In the genomic region with DNA sequence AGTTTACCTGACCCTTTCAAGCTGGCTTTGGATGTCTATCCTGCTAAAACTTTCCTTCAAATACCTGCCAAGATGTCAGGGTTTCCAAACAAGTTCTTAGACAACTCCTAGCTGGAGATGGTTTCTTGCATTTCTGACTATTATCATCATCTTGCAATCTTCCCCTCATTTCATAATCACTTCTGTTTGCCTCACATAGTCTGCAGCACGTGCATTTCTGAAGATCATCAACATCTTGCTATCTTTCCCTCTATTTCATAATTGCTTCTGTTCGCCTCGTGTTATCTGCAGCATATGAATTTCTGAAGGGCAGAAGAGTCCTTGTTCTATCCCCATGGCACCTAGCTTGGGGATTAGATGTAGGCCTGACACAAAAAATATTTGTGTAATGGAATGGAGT, we compare ENCODE assay signal across 32 mouse cellular contexts. TPM values are rescaled to one million over a fixed set of nuclear protein-coding genes. Genes with fewer than 3 reads are reported as not detected.
DNase-seq lines count a peak whose midpoint lies in the region; ATAC-seq and TF ChIP-seq lines count a peak whose summit lies in the region.
"Had no signal": no experiment of that assay in that cellular context is flagged by ENCODE, and none has a peak within 500 bp of the region (broad histone marks: within the 10 kb centered on the region; RNA-seq: fewer than 3 reads in every experiment).

No protein-coding gene starts in this region.

- peaks cover 18% of the 10 kb centered on the region for H3K36me3 ChIP-seq in liver, embryonic 12.5 days
- H3K36me3 ChIP-seq in liver, embryonic 11.5 days (ENCODE audit: control insufficient read depth, insufficient read depth, low read length) = 0 out of 2 replicates have a peak, but pooled peaks cover 2% of the 10 kb centered on the region
- H3K36me3 ChIP-seq in liver, postnatal 0 days (replicated peaks; ENCODE audit: insufficient read depth, low read length) = no peaks in the 10 kb centered on the region
- H3K36me3 ChIP-seq in midbrain, embryonic 16.5 days (ENCODE audit: control insufficient read depth, insufficient read depth, low read length) = no peaks in the 10 kb centered on the region
- H3K36me3 ChIP-seq: hindbrain, embryonic 13.5 days; midbrain, embryonic 15.5 days; neural tube, embryonic 12.5 days had no signal

- H3K9me3 ChIP-seq in liver, embryonic 12.5 days (replicated peaks) = no peaks in the 10 kb centered on the region; the same call in 1 of the 2 replicates
- no peaks in the 10 kb centered on the region for H3K9me3 ChIP-seq in liver, embryonic 11.5 days (ENCODE audit: control insufficient read depth, low read length)
- H3K9me3 ChIP-seq in liver, postnatal 0 days (ENCODE audit: low read length) = no peaks in the 10 kb centered on the region
- H3K9me3 ChIP-seq in midbrain, embryonic 16.5 days (replicated peaks; ENCODE audit: control insufficient read depth, low read length, poor library complexity, severe bottlenecking) = no peaks in the 10 kb centered on the region
- H3K9me3 ChIP-seq: embryonic facial prominence, embryonic 12.5 days; heart, embryonic 12.5 days; hindbrain, embryonic 13.5 days; midbrain, embryonic 10.5 days; midbrain, embryonic 15.5 days; neural tube, embryonic 12.5 days had no signal

- DNase-seq in liver, embryonic 11.5 days (ENCODE audit: low spot score) = no peak
- DNase-seq in liver, postnatal 0 days = no peak
- DNase-seq in frontal cortex, postnatal 10 days (ENCODE audit: low spot score in 2 of 2) = no peak
- no peak for DNase-seq in cerebellum, postnatal 36 days
- DNase-seq: adrenal gland, adult 2 months; cerebellum, adult 8-10 months; cerebellum, postnatal 25 days; gastrocnemius, postnatal 10 days; heart, postnatal 4 days; kidney, adult 9 months; kidney, postnatal 10 days; layer of hippocampus, postnatal 36 days; left cerebral cortex, postnatal 4 days; lung, embryonic 14.5 days; lung, postnatal 4 days; right cerebral cortex, postnatal 4 days; thymus, adult 18-20 months; thymus, postnatal 36 days had no signal

- no peak overlapping the region for H3K4me3 ChIP-seq in liver, embryonic 12.5 days
- H3K4me3 ChIP-seq in liver, embryonic 11.5 days (ENCODE audit: low read depth, low read length) = no peak overlapping the region
- H3K4me3 ChIP-seq in bone marrow macrophage, adult 2 months (ENCODE audit: insufficient read depth, low read length) = no peak overlapping the region
- H3K4me3 ChIP-seq in liver, postnatal 0 days (ENCODE audit: low read depth, low read length) = no peak overlapping the region
- no peak overlapping the region for H3K4me3 ChIP-seq in midbrain, embryonic 16.5 days (ENCODE audit: low read depth, low read length)
- H3K4me3 ChIP-seq: embryonic facial prominence, embryonic 12.5 days; heart, embryonic 12.5 days; hindbrain, embryonic 13.5 days; midbrain, embryonic 10.5 days; midbrain, embryonic 15.5 days; myocyte; neural tube, embryonic 12.5 days had no signal

- no peak overlapping the region for H3K4me2 ChIP-seq in liver, embryonic 12.5 days
- no peak overlapping the region for H3K4me2 ChIP-seq in liver, embryonic 11.5 days
- H3K4me2 ChIP-seq in liver, postnatal 0 days (ENCODE audit: low read depth, low read length) = peak overlapping the region; percentile 26; the same call in 1 of the 2 replicates
- H3K4me2 ChIP-seq in midbrain, embryonic 16.5 days (ENCODE audit: low read length) = no peak overlapping the region
- H3K4me2 ChIP-seq: embryonic facial prominence, embryonic 12.5 days; heart, embryonic 12.5 days; hindbrain, embryonic 13.5 days; lung, embryonic 14.5 days; midbrain, embryonic 15.5 days; neural tube, embryonic 12.5 days had no signal

- no peak for TF ChIP-seq POLR2A in bone marrow macrophage, adult 2 months (IDR thresholded peaks at IDR 0.05; ENCODE audit: borderline replicate concordance, low read depth, low read length)

- no peak for TF ChIP-seq CTCF in bone marrow macrophage, adult 2 months (IDR thresholded peaks at IDR 0.05; ENCODE audit: low read depth, low read length)
- TF ChIP-seq CTCF in liver, postnatal 0 days (IDR thresholded peaks at IDR 0.05; ENCODE audit: low read depth) = no peak

- H3K27me3 ChIP-seq in liver, embryonic 12.5 days (replicated peaks) = no peaks in the 10 kb centered on the region
- H3K27me3 ChIP-seq in liver, embryonic 11.5 days (replicated peaks; ENCODE audit: control insufficient read depth, insufficient read depth, low read length) = no peaks in the 10 kb centered on the region
- no peaks in the 10 kb centered on the region for H3K27me3 ChIP-seq in liver, postnatal 0 days (ENCODE audit: insufficient read depth, low read length)
- H3K27me3 ChIP-seq in midbrain, embryonic 16.5 days (ENCODE audit: control insufficient read depth, insufficient read depth, low read depth, low read length) = no peaks in the 10 kb centered on the region
- H3K27me3 ChIP-seq: embryonic facial prominence, embryonic 12.5 days; heart, embryonic 12.5 days; hindbrain, embryonic 13.5 days; midbrain, embryonic 15.5 days; neural tube, embryonic 12.5 days had no signal

- no peak for TF ChIP-seq EP300 in liver, postnatal 0 days (IDR thresholded peaks at IDR 0.05; ENCODE audit: low read depth)

- WGBS in liver, embryonic 12.5 days (ENCODE audit: insufficient replicate concordance) = 33% methylated on average over 3 of the region's 3 CpGs
- WGBS in liver, embryonic 11.5 days = 67% methylated on average over 3 of the region's 3 CpGs
- 40% methylated on average over 3 of the region's 3 CpGs for WGBS in liver, postnatal 0 days (ENCODE audit: insufficient replicate concordance)
- 75% methylated on average over 3 of the region's 3 CpGs for WGBS in midbrain, embryonic 16.5 days

- H3K27ac ChIP-seq in liver, embryonic 12.5 days = peak overlapping the region; percentile 97
- H3K27ac ChIP-seq in liver, embryonic 11.5 days (ENCODE audit: low read depth, low read length) = no peak overlapping the region
- peak overlapping the region; percentile 49 for H3K27ac ChIP-seq in bone marrow macrophage, adult 2 months (ENCODE audit: insufficient read depth, low read depth, low read length)
- no peak overlapping the region for H3K27ac ChIP-seq in liver, postnatal 0 days (ENCODE audit: low read depth)
- H3K27ac ChIP-seq in midbrain, embryonic 16.5 days (ENCODE audit: low read length) = no peak overlapping the region
- H3K27ac ChIP-seq: embryonic facial prominence, embryonic 12.5 days; hindbrain, embryonic 13.5 days; midbrain, embryonic 10.5 days; midbrain, embryonic 15.5 days; neural tube, embryonic 12.5 days; stomach, postnatal 0 days had no signal

- no peak for ATAC-seq in liver, embryonic 12.5 days
- ATAC-seq in liver, embryonic 11.5 days (replicated peaks; ENCODE audit: low FRiP score) = no peak
- no peak for ATAC-seq in liver, postnatal 0 days
- no peak for ATAC-seq in midbrain, embryonic 16.5 days
- ATAC-seq: activated CD4-positive, CD25-positive, alpha-beta regulatory T cell, adult 4 months; forebrain, embryonic 14.5 days; intestine, embryonic 16.5 days; midbrain, embryonic 15.5 days had no signal

- peaks cover 70% of the 10 kb centered on the region for H3K4me1 ChIP-seq in liver, embryonic 12.5 days
- H3K4me1 ChIP-seq in liver, embryonic 11.5 days (replicated peaks; ENCODE audit: control insufficient read depth, insufficient read depth, low read length) = peaks cover 44% of the 10 kb centered on the region
- peaks cover 68% of the 10 kb centered on the region for H3K4me1 ChIP-seq in bone marrow macrophage, adult 2 months (ENCODE audit: control insufficient read depth, insufficient read depth, low read length)
- peaks cover 52% of the 10 kb centered on the region for H3K4me1 ChIP-seq in liver, postnatal 0 days (ENCODE audit: insufficient read depth)
- H3K4me1 ChIP-seq in midbrain, embryonic 16.5 days (ENCODE audit: control insufficient read depth, insufficient read depth, low read length) = no peaks in the 10 kb centered on the region
- H3K4me1 ChIP-seq: embryonic facial prominence, embryonic 12.5 days; hindbrain, embryonic 13.5 days; midbrain, embryonic 10.5 days; midbrain, embryonic 15.5 days; neural tube, embryonic 12.5 days had no signal

- H3K9ac ChIP-seq in liver, embryonic 12.5 days = peak overlapping the region; percentile 19; the same call in 1 of the 2 replicates
- H3K9ac ChIP-seq in liver, embryonic 11.5 days (ENCODE audit: low read depth, low read length) = no peak overlapping the region
- no peak overlapping the region for H3K9ac ChIP-seq in liver, postnatal 0 days (replicated peaks)
- H3K9ac ChIP-seq in midbrain, embryonic 16.5 days (ENCODE audit: low read depth, low read length) = no peak overlapping the region
- H3K9ac ChIP-seq: embryonic facial prominence, embryonic 12.5 days; heart, embryonic 12.5 days; hindbrain, embryonic 13.5 days; lung, embryonic 14.5 days; midbrain, embryonic 15.5 days; neural tube, embryonic 12.5 days had no signal

RNA-seq across cellular contexts. Expression of a gene that starts 17.2 kb away (rescaled TPM):
- 28.9 and 31.1 TPM in 2 replicates for polyA plus RNA-seq in liver, embryonic 12.5 days (2016; fragmentation: Nextera tagmentation; extraction: Ambion mirVana)
- 31.3 and 33.4 TPM in 2 replicates for polyA plus RNA-seq in liver, embryonic 11.5 days (2014; fragmentation: Nextera tagmentation; extraction: Ambion mirVana)
- polyA plus RNA-seq in bone marrow macrophage, adult 2 months (2012; ENCODE audit: insufficient read depth, insufficient read length, missing spikeins) = 72.4 and 102 TPM in 2 replicates
- 10.0 and 12.0 TPM in 2 replicates for polyA plus RNA-seq in liver, postnatal 0 days (2015; fragmentation: Nextera tagmentation; extraction: Ambion mirVana)
- 1.0 and 1.4 TPM in 2 replicates for polyA plus RNA-seq in midbrain, embryonic 16.5 days (2015; fragmentation: Nextera tagmentation; extraction: Ambion mirVana)

Comparison
In these comparisons a context has a peak if more than half of its experiments do, and no peak if none do; other contexts are left out.
1. H3K27ac ChIP-seq: peak in liver, embryonic 12.5 days (single experiment) and bone marrow macrophage, adult 2 months (single experiment); none in liver, embryonic 11.5 days (single experiment), liver, postnatal 0 days (single experiment) and midbrain, embryonic 16.5 days (single experiment).